Mouse (Mus musculus): ENCODE data around the gene Dnajb2. TPM values are rescaled to one million over a fixed set of nuclear protein-coding genes. Genes with fewer than 3 reads are reported as not detected.

Dnajb2 gene
- total and polyA plus RNA-seq, 3 experiments: 12.9 to 18.9 TPM; not detected in 1

- TF ChIP-seq NRF1 (IDR thresholded peaks at IDR 0.05; ENCODE audit: insufficient read depth, low read depth, low read length, poor library complexity, severe bottlenecking) (peak; percentile 44; the same call in 1 of the 2 replicates), RAD21 (IDR thresholded peaks at IDR 0.05; ENCODE audit: low read depth, low read length) (no peak), HCFC1 (IDR thresholded peaks at IDR 0.05; ENCODE audit: low read depth, low read length) (peak; percentile 86), USF2 (IDR thresholded peaks at IDR 0.05; ENCODE audit: borderline replicate concordance in 1 of 2, insufficient read depth in 1 of 2, low read depth in 1 of 2, low read length in 2 of 2) (no peak), ZNF384 (IDR thresholded peaks at IDR 0.05; ENCODE audit: low read depth, low read length) (no peak), TAL1 (IDR thresholded peaks at IDR 0.05; ENCODE audit: low read length) (no peak), ZKSCAN1 (IDR thresholded peaks at IDR 0.05; ENCODE audit: low read depth, low read length) (no peak), SIN3A (IDR thresholded peaks at IDR 0.05; ENCODE audit: low read length) (peak; percentile 96), CTCF (IDR thresholded peaks at IDR 0.05 in 2 of 3, conservative IDR thresholded peaks at IDR 0.05 in 1 of 3; ENCODE audit: control insufficient read depth in 1 of 3, insufficient read depth in 1 of 3, low read depth in 2 of 3, low read length in 3 of 3, poor library complexity in 1 of 3, severe bottlenecking in 1 of 3) (0 out of 6 replicates have a peak, but pooled peaks of 1 of the 3 experiments have one; percentile 5), USF1 (IDR thresholded peaks at IDR 0.05; ENCODE audit: low read depth, low read length) (no peak), ZMIZ1 (IDR thresholded peaks at IDR 0.05; ENCODE audit: low read depth, low read length) (peak; percentile 15; the same call in 1 of the 2 replicates), UBTF (IDR thresholded peaks at IDR 0.05; ENCODE audit: borderline replicate concordance, insufficient read depth, low read depth, low read length) (no peak)
Measured at GRCm38 (mm10) chr1:75191622-75192402, 44.4 kb upstream of the Dnajb2 start, which contains the start of the genes Ankzf1 and Atg9a (continued).

GRCm38 (mm10) chr1:75192452-75192851 lies 43.8 kb upstream of the Dnajb2 start:
- no peaks in the 10 kb centered on the region for H3K27me3 ChIP-seq (ENCODE audit: control insufficient read depth in 1 of 2, insufficient read depth in 2 of 2, low read length in 2 of 2)
- H3K4me1 ChIP-seq (ENCODE audit: control insufficient read depth in 1 of 2, insufficient read depth in 2 of 2, low read length in 2 of 2): peaks cover under 1 to 25% of the 10 kb centered on the region in 2 experiments; a peak in 3 of 4 replicates
- H3K27ac ChIP-seq (ENCODE audit: control insufficient read depth, low read depth, low read length): peak overlapping the region; percentile 80
- peak overlapping the region; percentile 86 to 96 for H3K4me3 ChIP-seq (ENCODE audit: control insufficient read depth in 1 of 2, insufficient read depth in 1 of 2, low read depth in 2 of 2, low read length in 2 of 2)
- H3K79me2 ChIP-seq (ENCODE audit: control insufficient read depth, insufficient read depth, low read length, poor library complexity): peaks cover 9% of the 10 kb centered on the region
- peak; percentile 81 for DNase-seq (ENCODE audit: low read depth, low spot score)
- peaks cover 0 to 25% of the 10 kb centered on the region in 2 experiments; a peak in 2 of 4 replicates for H3K36me3 ChIP-seq (ENCODE audit: control insufficient read depth in 1 of 2, insufficient read depth in 2 of 2, low read length in 2 of 2)
- peak overlapping the region; percentile 84 for H3K9ac ChIP-seq (ENCODE audit: control insufficient read depth, low read depth, low read length, poor library complexity, severe bottlenecking)
- no peaks in the 10 kb centered on the region for H3K9me3 ChIP-seq (replicated peaks; ENCODE audit: insufficient read depth, low read length)
- TF ChIP-seq KAT2A (conservative IDR thresholded peaks at IDR 0.05; ENCODE audit: low read depth, low read length): no peak
- no peak for TF ChIP-seq UBTF (IDR thresholded peaks at IDR 0.05; ENCODE audit: borderline replicate concordance, insufficient read depth, low read depth, low read length)
- TF ChIP-seq GATA1 (IDR thresholded peaks at IDR 0.05; ENCODE audit: low read depth, low read length): no peak
- no peak for TF ChIP-seq POLR2AphosphoS5 (IDR thresholded peaks at IDR 0.05; ENCODE audit: borderline replicate concordance, low read depth, low read length)
- no peak for TF ChIP-seq GABPA (IDR thresholded peaks at IDR 0.05; ENCODE audit: low read depth, low read length)
- TF ChIP-seq POLR2AphosphoS2 (IDR thresholded peaks at IDR 0.05; ENCODE audit: low read length): no peak; the same call in 1 of the 2 replicates
- no peak for TF ChIP-seq ZC3H11A (IDR thresholded peaks at IDR 0.05; ENCODE audit: low read depth, low read length)
- no peak for TF ChIP-seq TAL1 (IDR thresholded peaks at IDR 0.05; ENCODE audit: low read length)
- TF ChIP-seq MXI1 (IDR thresholded peaks at IDR 0.05; ENCODE audit: low read depth, low read length): no peak
- no peak for TF ChIP-seq USF1 (IDR thresholded peaks at IDR 0.05; ENCODE audit: low read depth, low read length)
- no peak for TF ChIP-seq ETS1 (IDR thresholded peaks at IDR 0.05; ENCODE audit: low read depth, low read length)
- no peak for TF ChIP-seq RCOR1 (IDR thresholded peaks at IDR 0.05; ENCODE audit: low read depth, low read length)
- TF ChIP-seq CHD2 (IDR thresholded peaks at IDR 0.05; ENCODE audit: low read length): no peak
- no peak for TF ChIP-seq MYC (IDR thresholded peaks at IDR 0.05; ENCODE audit: low read depth, low read length)
- no peak for TF ChIP-seq MEF2A (IDR thresholded peaks at IDR 0.05; ENCODE audit: extremely low read depth, insufficient replicate concordance, low read depth, low read length, poor library complexity, severe bottlenecking)
- no peak for TF ChIP-seq JUND (IDR thresholded peaks at IDR 0.05; ENCODE audit: low read depth, low read length)
- TF ChIP-seq HCFC1 (IDR thresholded peaks at IDR 0.05; ENCODE audit: low read depth, low read length): peak; percentile 37; the same call in 1 of the 2 replicates
- TF ChIP-seq MAZ (IDR thresholded peaks at IDR 0.05; ENCODE audit: low read depth, low read length): no peak
- TF ChIP-seq POLR2A (IDR thresholded peaks at IDR 0.05; ENCODE audit: control insufficient read depth in 1 of 2, insufficient read depth in 1 of 2, low read depth in 1 of 2, low read length in 2 of 2, poor library complexity in 1 of 2): 0 out of 4 replicates have a peak, but pooled peaks of 1 of the 2 experiments have one; percentile 16
- TF ChIP-seq ZMIZ1 (IDR thresholded peaks at IDR 0.05; ENCODE audit: low read depth, low read length): peak; percentile 41; the same call in 1 of the 2 replicates
- no peak for TF ChIP-seq BHLHE40 (IDR thresholded peaks at IDR 0.05; ENCODE audit: borderline replicate concordance, low read depth, low read length)
- TF ChIP-seq ZKSCAN1 (IDR thresholded peaks at IDR 0.05; ENCODE audit: low read depth, low read length): no peak
- TF ChIP-seq CHD1 (IDR thresholded peaks at IDR 0.05; ENCODE audit: low read depth, low read length): 0 out of 2 replicates have a peak, but pooled peaks have one; percentile 58
- no peak for TF ChIP-seq SIN3A (IDR thresholded peaks at IDR 0.05; ENCODE audit: low read length)
- TF ChIP-seq TCF12 (IDR thresholded peaks at IDR 0.05; ENCODE audit: low read depth, low read length): no peak
